Mouse (Mus musculus) cerebellum, adult 2 months (tissue): Measurements from ENCODE around the gene Mkrn2os. TPM values are rescaled to one million over a fixed set of nuclear protein-coding genes. Genes with fewer than 3 reads are reported as not detected.
"Not testable (repeated sequence)": the region's sequence is repeated elsewhere in the genome, so short reads cannot be mapped to it uniquely, and the experiment has no call there.

Experiments used
- DNase-seq, 2 experiments: peaks; one replicate each; pipeline ENCODE4 v3.0.0; 2021
- H3K27ac ChIP-seq: fragments of 200-500 bp; 2 replicates; pipeline ENCODE4 v1.5.1; 2012; ENCODE audit warnings: low read length, control low read depth, inconsistent platforms; ENCODE audit not compliant: insufficient read depth
- H3K27me3 ChIP-seq: fragments of 200-500 bp; 2 replicates; pipeline ENCODE4 v1.6.1; 2012; ENCODE audit warnings: inconsistent platforms, mild to moderate bottlenecking, low read length, moderate library complexity; ENCODE audit not compliant: control insufficient read depth, insufficient read depth
- H3K4me1 ChIP-seq: fragments of 200-500 bp; 2 replicates; pipeline ENCODE4 v1.6.1; 2011; ENCODE audit warnings: low read length; ENCODE audit not compliant: control insufficient read depth, insufficient read depth
- H3K4me3 ChIP-seq: fragments of 200-500 bp; replicated peaks from 2 replicates; pipeline ENCODE3; 2011; ENCODE audit warnings: mild to moderate bottlenecking, low read depth, low read length, control low read depth; ENCODE audit not compliant: insufficient read depth
- CTCF ChIP-seq: fragments of 200-500 bp; IDR thresholded peaks from 2 replicates; pipeline ENCODE4 v1.5.1; 2011; ENCODE audit warnings: low read depth, mild to moderate bottlenecking, control low read depth, low read length, moderate library complexity, borderline replicate concordance; ENCODE audit not compliant: insufficient read depth
- POLR2A ChIP-seq: fragments of 200-500 bp; IDR thresholded peaks from 2 replicates; pipeline ENCODE4 v1.6.1; 2011; ENCODE audit warnings: low read length, control low read depth, borderline replicate concordance; ENCODE audit not compliant: insufficient read depth
- WGBS: fragments of 180-500 bp; shearing (Covaris S2); methylation state at CpG from one replicate; pipeline ENCODE4 v1.1.7; 2018; 5-methylcytosine and 5-hydroxymethylcytosine counted together
- polyA plus RNA-seq: library from polyadenylated mRNA; depleted of rRNA; stranded (reverse); fragments of >200 nt; gene quantifications from 2 replicates; pipeline ENCODE4 v1.2.3, GENCODE M21; 2012; rRNA removed

Gene Mkrn2os
- polyA plus RNA-seq: 0.08 and 0.15 TPM in 2 replicates

GRCm38 (mm10) chr6:115592458-115592857, at the start of gene Mkrn2os:
Mkrn2os (minus strand) TSS chr6:115592576.
- 63% methylated on average over 5 of the region's 5 CpGs for WGBS

GRCm38 (mm10) chr6:115638188-115638587, 45.8 kb upstream of the Mkrn2os start:
- H3K4me3 ChIP-seq, H3K27me3 ChIP-seq, H3K4me1 ChIP-seq, DNase-seq, H3K27ac ChIP-seq: not testable (repeated sequence)
- WGBS: 95% methylated on average over 7 of the region's 7 CpGs

More at GRCm38 (mm10) chr6:115592458-115592857, at the start of gene Mkrn2os:
- H3K27me3 ChIP-seq: no peaks in the 10 kb centered on the region
- TF ChIP-seq POLR2A (no peak), CTCF (no peak)
- H3K4me1 ChIP-seq: no peaks in the 10 kb centered on the region
- no peak within 1 kb of the TSS for H3K27ac ChIP-seq
- no peak within 1 kb of the TSS for H3K4me3 ChIP-seq
- DNase-seq: no peak

GRCm38 (mm10) chr6:115634015-115634414, 41.6 kb upstream of the Mkrn2os start:
- 89% methylated on average over 2 of the region's 2 CpGs for WGBS
- DNase-seq: no peak
- TF ChIP-seq POLR2A (no peak), CTCF (no peak)
- Histone ChIP-seq H3K4me1 (no peaks in the 10 kb centered on the region), H3K4me3 (no peak overlapping the region), H3K27ac (no peak overlapping the region), H3K27me3 (no peaks in the 10 kb centered on the region)

- Histone ChIP-seq H3K4me1 (no peaks in the 10 kb centered on the region), H3K27ac (no peak overlapping the region), H3K4me3 (no peak overlapping the region), H3K27me3 (no peaks in the 10 kb centered on the region)
- WGBS: 80% methylated on average over 3 of the region's 3 CpGs
- TF ChIP-seq CTCF (no peak), POLR2A (no peak)
- no peak for DNase-seq
These were observed 38.9 kb upstream of the Mkrn2os start for GRCm38 (mm10) chr6:115631056-115631795.

GRCm38 (mm10) chr6:115626121-115626520, 33.7 kb upstream of the Mkrn2os start:
- Histone ChIP-seq H3K27ac (no peak overlapping the region), H3K27me3 (no peaks in the 10 kb centered on the region), H3K4me1 (no peaks in the 10 kb centered on the region), H3K4me3 (no peak overlapping the region)
- WGBS: 61% methylated on average over 5 of the region's 5 CpGs
- no peak for TF ChIP-seq POLR2A
- no peak for TF ChIP-seq CTCF
- no peak for DNase-seq

GRCm38 (mm10) chr6:115620942-115621341, 28.6 kb upstream of the Mkrn2os start:
- Histone ChIP-seq H3K4me3 (no peak overlapping the region), H3K27ac (no peak overlapping the region), H3K4me1 (0 out of 2 replicates have a peak, but pooled peaks cover 2% of the 10 kb centered on the region), H3K27me3 (no peaks in the 10 kb centered on the region)
- DNase-seq: no peak
- TF ChIP-seq POLR2A (no peak), CTCF (no peak)
- WGBS: 78% methylated on average over 1 of the region's 1 CpGs

- TF ChIP-seq POLR2A (no peak), CTCF (no peak)
- H3K27ac ChIP-seq: no peak overlapping the region
These were observed 27.4 kb upstream of the Mkrn2os start for GRCm38 (mm10) chr6:115619818-115620217.

GRCm38 (mm10) chr6:115615983-115616382, 23.6 kb upstream of the Mkrn2os start:
- H3K4me3 ChIP-seq: no peak overlapping the region
- 79% methylated on average over 3 of the region's 3 CpGs for WGBS
- TF ChIP-seq CTCF: no peak
- TF ChIP-seq POLR2A: no peak
- no peak for DNase-seq
- H3K4me1 ChIP-seq: peaks cover 7% of the 10 kb centered on the region
- H3K27ac ChIP-seq: no peak overlapping the region
- H3K27me3 ChIP-seq: no peaks in the 10 kb centered on the region

More at GRCm38 (mm10) chr6:115619818-115620217, 27.4 kb upstream of the Mkrn2os start:
- DNase-seq: no peak
- Histone ChIP-seq H3K27me3 (no peaks in the 10 kb centered on the region), H3K4me3 (no peak overlapping the region), H3K4me1 (0 out of 2 replicates have a peak, but pooled peaks cover 2% of the 10 kb centered on the region)
- WGBS: 90% methylated on average over 10 of the region's 10 CpGs
